ENCODE assay signal across 10 mouse cellular contexts in genomic region chr5:115614948-115615347, GRCm38 (mm10). TPM values are rescaled to one million over a fixed set of nuclear protein-coding genes. Genes with fewer than 3 reads are reported as not detected.
DNase-seq lines count a peak whose midpoint lies in the region; ATAC-seq and TF ChIP-seq lines count a peak whose summit lies in the region.
"Had no signal": no experiment of that assay in that cellular context is flagged by ENCODE, and none has a peak within 500 bp of the region (broad histone marks: within the 10 kb centered on the region; RNA-seq: fewer than 3 reads in every experiment).

No protein-coding gene starts in this region.

- peak; percentile 64 for TF ChIP-seq CTCF in kidney, adult 2 months (conservative IDR thresholded peaks at IDR 0.05; ENCODE audit: insufficient read depth, insufficient read length, low read depth, low read length)
- TF ChIP-seq CTCF in ES-Bruce4 (IDR thresholded peaks at IDR 0.05; ENCODE audit: low read depth, low read length), result peak; percentile 82
- peak; percentile 77 for TF ChIP-seq CTCF in bone marrow, adult 2 months (IDR thresholded peaks at IDR 0.05; ENCODE audit: control insufficient read depth, insufficient read depth, low read length)

- no peak overlapping the region for H3K4me2 ChIP-seq in kidney, embryonic 15.5 days
- no peak overlapping the region for H3K4me2 ChIP-seq in heart, embryonic 15.5 days
- H3K4me2 ChIP-seq: embryonic facial prominence, embryonic 12.5 days had no signal

- H3K27me3 ChIP-seq in kidney, adult 2 months (replicated peaks; ENCODE audit: control insufficient read depth, insufficient read depth, low read length), result no peaks in the 10 kb centered on the region
- no peaks in the 10 kb centered on the region for H3K27me3 ChIP-seq in kidney, embryonic 15.5 days
- no peaks in the 10 kb centered on the region for H3K27me3 ChIP-seq in ES-Bruce4 (ENCODE audit: control insufficient read depth, insufficient read depth, low read length, poor library complexity, severe bottlenecking)
- H3K27me3 ChIP-seq in heart, embryonic 15.5 days, result no peaks in the 10 kb centered on the region
- H3K27me3 ChIP-seq: embryonic facial prominence, embryonic 12.5 days; megakaryocyte, embryonic 14.5 days had no signal

- no peak for ATAC-seq in kidney, embryonic 15.5 days (replicated peaks; ENCODE audit: low FRiP score)
- ATAC-seq in heart, embryonic 15.5 days (replicated peaks; ENCODE audit: insufficient number of reproducible peaks, insufficient read depth, low FRiP score, low read depth), result peak; percentile 34; the same call in 1 of the 2 replicates

- H3K9me3 ChIP-seq in kidney, embryonic 15.5 days (replicated peaks), result no peaks in the 10 kb centered on the region
- H3K9me3 ChIP-seq in ES-Bruce4 (replicated peaks; ENCODE audit: control insufficient read depth, insufficient read depth, low read length, poor library complexity, severe bottlenecking), result no peaks in the 10 kb centered on the region
- no peaks in the 10 kb centered on the region for H3K9me3 ChIP-seq in heart, embryonic 15.5 days (replicated peaks)
- H3K9me3 ChIP-seq: embryonic facial prominence, embryonic 12.5 days; megakaryocyte, embryonic 14.5 days had no signal

- DNase-seq in kidney, adult 2 months, result peak; percentile 41
- DNase-seq in lung, postnatal 36 days, result peak; percentile 61
- DNase-seq in thymus, postnatal 36 days, result peak; percentile 52 to 61
- DNase-seq in cerebellum, adult 11 months, result no peak

- no peaks in the 10 kb centered on the region for H3K4me1 ChIP-seq in kidney, adult 2 months (ENCODE audit: control insufficient read depth, insufficient read depth, low read length)
- no peaks in the 10 kb centered on the region for H3K4me1 ChIP-seq in kidney, embryonic 15.5 days
- H3K4me1 ChIP-seq in ES-Bruce4 (ENCODE audit: control insufficient read depth, insufficient read depth, low read length), result no peaks in the 10 kb centered on the region
- no peaks in the 10 kb centered on the region; the same call in 1 of the 2 replicates for H3K4me1 ChIP-seq in bone marrow, adult 2 months (ENCODE audit: control insufficient read depth, insufficient read depth, low read length)
- peaks cover 2% of the 10 kb centered on the region; the same call in 1 of the 2 replicates for H3K4me1 ChIP-seq in heart, embryonic 15.5 days (replicated peaks)
- H3K4me1 ChIP-seq: embryonic facial prominence, embryonic 12.5 days had no signal

- TF ChIP-seq EP300 in ES-Bruce4 (IDR thresholded peaks at IDR 0.05; ENCODE audit: insufficient read depth, low read depth, low read length), result no peak

- no peaks in the 10 kb centered on the region; the same call in none of the 2 replicates for H3K36me3 ChIP-seq in kidney, adult 2 months (ENCODE audit: control insufficient read depth, insufficient read depth, low read length)
- H3K36me3 ChIP-seq in kidney, embryonic 15.5 days, result peaks cover 100% of the 10 kb centered on the region
- H3K36me3 ChIP-seq in ES-Bruce4 (ENCODE audit: control insufficient read depth, insufficient read depth, low read length, poor library complexity, severe bottlenecking), result peaks cover 27% of the 10 kb centered on the region
- H3K36me3 ChIP-seq in heart, embryonic 15.5 days, result peaks cover 98% of the 10 kb centered on the region

- TF ChIP-seq POLR2A in kidney, adult 2 months (IDR thresholded peaks at IDR 0.05; ENCODE audit: low read depth, low read length), result no peak
- TF ChIP-seq POLR2A in ES-Bruce4 (IDR thresholded peaks at IDR 0.05; ENCODE audit: insufficient read depth, low read length), result no peak
- no peak for TF ChIP-seq POLR2A in bone marrow, adult 2 months (IDR thresholded peaks at IDR 0.05; ENCODE audit: borderline replicate concordance, control insufficient read depth, low read depth, low read length)

- 66% methylated on average over 7 of the region's 7 CpGs for WGBS in kidney, adult 2 months
- WGBS in kidney, embryonic 15.5 days, result 89% methylated on average over 7 of the region's 7 CpGs
- whole genome bisulfite sequencing in bone marrow, adult 2 months, result 81% methylated on average over 7 of the region's 7 CpGs
- 66% methylated on average over 7 of the region's 7 CpGs for WGBS in heart, embryonic 15.5 days

- H3K27ac ChIP-seq in kidney, adult 2 months (ENCODE audit: insufficient read depth, low read depth, low read length), result no peak overlapping the region
- H3K27ac ChIP-seq in kidney, embryonic 15.5 days, result no peak overlapping the region
- no peak overlapping the region for H3K27ac ChIP-seq in ES-Bruce4 (ENCODE audit: insufficient read depth, low read length)
- H3K27ac ChIP-seq in bone marrow, adult 2 months (ENCODE audit: control insufficient read depth, insufficient read depth, low read depth, low read length, poor library complexity), result no peak overlapping the region
- no peak overlapping the region for H3K27ac ChIP-seq in heart, embryonic 15.5 days
- H3K27ac ChIP-seq: embryonic facial prominence, embryonic 12.5 days had no signal

- no peak overlapping the region for H3K9ac ChIP-seq in kidney, embryonic 15.5 days
- no peak overlapping the region for H3K9ac ChIP-seq in ES-Bruce4 (ENCODE audit: low read depth, poor library complexity, severe bottlenecking)
- no peak overlapping the region for H3K9ac ChIP-seq in heart, embryonic 15.5 days
- H3K9ac ChIP-seq: embryonic facial prominence, embryonic 12.5 days had no signal

- no peak overlapping the region for H3K4me3 ChIP-seq in kidney, adult 2 months (ENCODE audit: insufficient read depth, low read depth, low read length)
- H3K4me3 ChIP-seq in kidney, embryonic 15.5 days (replicated peaks), result no peak overlapping the region
- H3K4me3 ChIP-seq in ES-Bruce4 (ENCODE audit: low read depth, low read length), result no peak overlapping the region
- no peak overlapping the region for H3K4me3 ChIP-seq in bone marrow, adult 2 months (replicated peaks; ENCODE audit: control insufficient read depth, low read depth, low read length)
- H3K4me3 ChIP-seq in heart, embryonic 15.5 days, result no peak overlapping the region
- H3K4me3 ChIP-seq: embryonic facial prominence, embryonic 12.5 days; megakaryocyte, embryonic 14.5 days had no signal

RNA-seq across cellular contexts. Expression of gene Rab35, which starts 16.8 kb away (rescaled TPM):
- 50.3 and 52.5 TPM in 2 replicates for polyA plus RNA-seq in kidney, adult 2 months (2012; rRNA removed)
- 16.0 and 16.2 TPM in 2 replicates for polyA plus RNA-seq in kidney, embryonic 15.5 days (2015; fragmentation: Nextera tagmentation; extraction: Ambion mirVana)
- polyA plus RNA-seq in ES-Bruce4 (2011; ENCODE audit: insufficient read depth, insufficient read length, low read depth, missing spikeins), result 58.9 and 62.4 TPM in 2 replicates
- polyA plus RNA-seq in bone marrow, adult 2 months (2011; ENCODE audit: insufficient read depth, insufficient read length, low replicate concordance, missing spikeins), result 22.3 and 32.5 TPM in 2 replicates
- 13.7 and 15.0 TPM in 2 replicates for polyA plus RNA-seq in heart, embryonic 15.5 days (2015; fragmentation: Nextera tagmentation; extraction: Ambion mirVana)

RNA-seq across cellular contexts. Expression of gene Gcn1l1, which starts 49.9 kb away (rescaled TPM):
- polyA plus RNA-seq in kidney, adult 2 months (2012; rRNA removed), result 42.2 and 45.4 TPM in 2 replicates
- polyA plus RNA-seq in kidney, embryonic 15.5 days (2015; fragmentation: Nextera tagmentation; extraction: Ambion mirVana), result 44.3 and 49.3 TPM in 2 replicates
- polyA plus RNA-seq in ES-Bruce4 (2011; ENCODE audit: insufficient read depth, insufficient read length, low read depth, missing spikeins), result 62.0 and 63.3 TPM in 2 replicates
- polyA plus RNA-seq in bone marrow, adult 2 months (2011; ENCODE audit: insufficient read depth, insufficient read length, low replicate concordance, missing spikeins), result 23.3 and 38.4 TPM in 2 replicates
- 20.9 and 28.8 TPM in 2 replicates for polyA plus RNA-seq in heart, embryonic 15.5 days (2015; fragmentation: Nextera tagmentation; extraction: Ambion mirVana)

RNA-seq across cellular contexts. Expression of gene Rplp0, which starts 55.7 kb away (rescaled TPM):
- 1,267 and 1,337 TPM in 2 replicates for polyA plus RNA-seq in kidney, adult 2 months (2012; rRNA removed)
- 1,539 and 1,600 TPM in 2 replicates for polyA plus RNA-seq in kidney, embryonic 15.5 days (2015; fragmentation: Nextera tagmentation; extraction: Ambion mirVana)
- 3,041 and 3,060 TPM in 2 replicates for polyA plus RNA-seq in ES-Bruce4 (2011; ENCODE audit: insufficient read depth, insufficient read length, low read depth, missing spikeins)
- 1,167 and 1,244 TPM in 2 replicates for polyA plus RNA-seq in bone marrow, adult 2 months (2011; ENCODE audit: insufficient read depth, insufficient read length, low replicate concordance, missing spikeins)
- 925 and 1,001 TPM in 2 replicates for polyA plus RNA-seq in heart, embryonic 15.5 days (2015; fragmentation: Nextera tagmentation; extraction: Ambion mirVana)
